Mouse (Mus musculus) forebrain, postnatal 0 days (tissue): ENCODE results near the gene Sertad2. TPM values are rescaled to one million over a fixed set of nuclear protein-coding genes. Genes with fewer than 3 reads are reported as not detected.

Source experiments
- ATAC-seq: fragments of 200-750 bp; cut with Nextera tagmentation; 2 replicates; pipeline ENCODE4 v1.8.0; 2017; ENCODE audit warnings: mild to moderate bottlenecking, moderate library complexity
- DNase-seq: peaks from one replicate; pipeline ENCODE4 v3.0.0-alpha.2; 2015
- H3K27ac ChIP-seq: fragments of 300-500 bp; sonication (generic); 2 replicates; pipeline ENCODE4 v1.5.1; 2014; ENCODE audit warnings: low read depth, mild to moderate bottlenecking, antibody characterized with exemption, low read length, moderate library complexity, mixed read lengths
- H3K27me3 ChIP-seq: fragments of 300-500 bp; sonication (generic); 2 replicates; pipeline ENCODE4 v1.6.1; 2014; ENCODE audit warnings: mild to moderate bottlenecking, low read length, mixed read lengths; ENCODE audit not compliant: insufficient read depth
- H3K36me3 ChIP-seq: fragments of 300-500 bp; sonication (generic); 2 replicates; pipeline ENCODE4 v1.6.1; 2014; ENCODE audit warnings: mild to moderate bottlenecking, moderate library complexity; ENCODE audit not compliant: insufficient read depth
- H3K4me1 ChIP-seq: fragments of 300-500 bp; sonication (generic); 2 replicates; pipeline ENCODE4 v1.6.1; 2014; ENCODE audit warnings: antibody characterized with exemption; ENCODE audit not compliant: insufficient read depth
- H3K4me2 ChIP-seq: fragments of 300-500 bp; sonication (generic); 2 replicates; pipeline ENCODE4 v1.6.1; 2014; ENCODE audit warnings: low read depth, mild to moderate bottlenecking, moderate library complexity
- H3K4me3 ChIP-seq: fragments of 300-500 bp; sonication (generic); 2 replicates; pipeline ENCODE4 v1.5.1; 2014; ENCODE audit warnings: low read depth, low read length, mixed read lengths
- H3K9ac ChIP-seq: fragments of 300-500 bp; sonication (generic); 2 replicates; pipeline ENCODE4 v1.6.1; 2014; ENCODE audit warnings: mild to moderate bottlenecking
- H3K9me3 ChIP-seq: fragments of 300-500 bp; sonication (generic); 2 replicates; pipeline ENCODE4 v1.6.1; 2016; ENCODE audit warnings: low read length
- CTCF ChIP-seq: sonication (generic); IDR thresholded peaks from 2 replicates; pipeline ENCODE4 v1.5.1; 2016; ENCODE audit warnings: antibody characterized with exemption, control low read depth, low read depth
- WGBS: fragments of 180-500 bp; shearing (Covaris S2); extraction: QIAGEN DNeasy Blood & Tissue Kit; methylation state at CpG from one replicate; pipeline ENCODE4 v1.1.7; 2014; 5-methylcytosine and 5-hydroxymethylcytosine counted together
- polyA plus RNA-seq: library from polyadenylated mRNA; unstranded; fragments of >200 nt; fragmentation: Nextera tagmentation; extraction: Ambion mirVana; gene quantifications from 2 replicates; pipeline ENCODE4 v1.2.1, GENCODE M21; 2015
- total RNA-seq: library from RNA; depleted of rRNA; stranded (reverse); fragments of >200 nt; gene quantifications from 2 replicates; pipeline ENCODE4 v1.2.3, GENCODE M21; 2014

Sertad2 gene
- total and polyA plus RNA-seq, 2 experiments from 2014 or later: 14.8 to 38.3 TPM

GRCm38 (mm10) chr11:20521321-20521720 is 21.7 kb upstream of the Sertad2 start:
- 97% methylated on average over 2 of the region's 2 CpGs for WGBS
- Histone ChIP-seq H3K9ac (no peak overlapping the region), H3K4me1 (no peaks in the 10 kb centered on the region), H3K4me2 (no peak overlapping the region), H3K27ac (no peak overlapping the region), H3K9me3 (no peaks in the 10 kb centered on the region), H3K36me3 (no peaks in the 10 kb centered on the region), H3K4me3 (no peak overlapping the region), H3K27me3 (no peaks in the 10 kb centered on the region)
- TF ChIP-seq CTCF: no peak
- no peak for ATAC-seq
- no peak for DNase-seq

GRCm38 (mm10) chr11:20522750-20523149 is 20.3 kb upstream of the Sertad2 start:
- no peaks in the 10 kb centered on the region for H3K27me3 ChIP-seq
- H3K9ac ChIP-seq: no peak overlapping the region
- WGBS: 63% methylated on average over 4 of the region's 4 CpGs
- no peaks in the 10 kb centered on the region for H3K36me3 ChIP-seq
- no peak overlapping the region for H3K4me2 ChIP-seq
- no peaks in the 10 kb centered on the region for H3K9me3 ChIP-seq
- H3K4me3 ChIP-seq: no peak overlapping the region
- no peak for TF ChIP-seq CTCF
- H3K27ac ChIP-seq: no peak overlapping the region
- H3K4me1 ChIP-seq: no peaks in the 10 kb centered on the region
- DNase-seq: no peak
- no peak for ATAC-seq

- TF ChIP-seq CTCF: no peak
- Histone ChIP-seq H3K4me3 (no peak overlapping the region), H3K4me1 (no peaks in the 10 kb centered on the region), H3K27ac (no peak overlapping the region), H3K9me3 (no peaks in the 10 kb centered on the region), H3K9ac (no peak overlapping the region), H3K4me2 (no peak overlapping the region), H3K36me3 (no peaks in the 10 kb centered on the region), H3K27me3 (no peaks in the 10 kb centered on the region)
- DNase-seq: no peak
- 96% methylated on average over 1 of the region's 1 CpGs for WGBS
- ATAC-seq: no peak
Measured at GRCm38 (mm10) chr11:20524435-20524834, 18.6 kb upstream of the Sertad2 start.

- no peak overlapping the region for H3K27ac ChIP-seq
- H3K36me3 ChIP-seq: no peaks in the 10 kb centered on the region
- H3K4me2 ChIP-seq: no peak overlapping the region
- H3K9me3 ChIP-seq: no peaks in the 10 kb centered on the region
- ATAC-seq (no peak), DNase-seq (no peak)
- WGBS: 85% methylated on average over 8 of the region's 8 CpGs
- no peak overlapping the region for H3K4me3 ChIP-seq
- no peak overlapping the region for H3K9ac ChIP-seq
- TF ChIP-seq CTCF: no peak
- H3K27me3 ChIP-seq: no peaks in the 10 kb centered on the region
- H3K4me1 ChIP-seq: no peaks in the 10 kb centered on the region
Measured at GRCm38 (mm10) chr11:20525909-20526308, 17.1 kb upstream of the Sertad2 start.

GRCm38 (mm10) chr11:20527901-20528300 is 15.2 kb upstream of the Sertad2 start:
- no peak for TF ChIP-seq CTCF
- 83% methylated on average over 3 of the region's 3 CpGs for WGBS
- Histone ChIP-seq H3K4me3 (no peak overlapping the region), H3K36me3 (no peaks in the 10 kb centered on the region), H3K4me1 (peaks cover 7% of the 10 kb centered on the region; the same call in 1 of the 2 replicates), H3K27ac (no peak overlapping the region), H3K27me3 (no peaks in the 10 kb centered on the region), H3K4me2 (no peak overlapping the region), H3K9ac (no peak overlapping the region), H3K9me3 (no peaks in the 10 kb centered on the region)
- no peak for ATAC-seq
- DNase-seq: no peak

- Histone ChIP-seq H3K4me3 (peak overlapping the region; percentile 54), H3K36me3 (no peaks in the 10 kb centered on the region), H3K4me2 (peak overlapping the region; percentile 89), H3K9ac (peak overlapping the region; percentile 74), H3K4me1 (peaks cover 7% of the 10 kb centered on the region; the same call in 1 of the 2 replicates), H3K27me3 (no peaks in the 10 kb centered on the region), H3K9me3 (no peaks in the 10 kb centered on the region), H3K27ac (peak overlapping the region; percentile 77)
- DNase-seq (no peak), ATAC-seq (no peak)
- WGBS: 8% methylated on average over 1 of the region's 1 CpGs
- TF ChIP-seq CTCF: no peak
Measured at GRCm38 (mm10) chr11:20531682-20531991, 11.4 kb upstream of the Sertad2 start.

- peak overlapping the region; percentile 54 for H3K4me3 ChIP-seq
- ATAC-seq (peak; percentile 89), DNase-seq (peak; percentile 67)
- H3K4me1 ChIP-seq: peaks cover 7% of the 10 kb centered on the region; the same call in 1 of the 2 replicates
- H3K4me2 ChIP-seq: peak overlapping the region; percentile 89
- no peaks in the 10 kb centered on the region for H3K9me3 ChIP-seq
- H3K36me3 ChIP-seq: no peaks in the 10 kb centered on the region
- WGBS: under 1% methylated on average over 40 of the region's 42 CpGs
- TF ChIP-seq CTCF: no peak; the same call in 1 of the 2 replicates
- H3K9ac ChIP-seq: peak overlapping the region; percentile 74
- peak overlapping the region; percentile 77 for H3K27ac ChIP-seq
- no peaks in the 10 kb centered on the region for H3K27me3 ChIP-seq
Measured at GRCm38 (mm10) chr11:20531992-20532881, 10.8 kb upstream of the Sertad2 start.
